Mouse (Mus musculus) layer of hippocampus, adult 11-12 months (tissue): ENCODE data around the gene Hoxc6.

Experiments
- DNase-seq: peaks from one replicate; pipeline ENCODE4 v3.0.0; 2022; ENCODE audit warnings: low spot score

Hoxc6 gene

DNA sequence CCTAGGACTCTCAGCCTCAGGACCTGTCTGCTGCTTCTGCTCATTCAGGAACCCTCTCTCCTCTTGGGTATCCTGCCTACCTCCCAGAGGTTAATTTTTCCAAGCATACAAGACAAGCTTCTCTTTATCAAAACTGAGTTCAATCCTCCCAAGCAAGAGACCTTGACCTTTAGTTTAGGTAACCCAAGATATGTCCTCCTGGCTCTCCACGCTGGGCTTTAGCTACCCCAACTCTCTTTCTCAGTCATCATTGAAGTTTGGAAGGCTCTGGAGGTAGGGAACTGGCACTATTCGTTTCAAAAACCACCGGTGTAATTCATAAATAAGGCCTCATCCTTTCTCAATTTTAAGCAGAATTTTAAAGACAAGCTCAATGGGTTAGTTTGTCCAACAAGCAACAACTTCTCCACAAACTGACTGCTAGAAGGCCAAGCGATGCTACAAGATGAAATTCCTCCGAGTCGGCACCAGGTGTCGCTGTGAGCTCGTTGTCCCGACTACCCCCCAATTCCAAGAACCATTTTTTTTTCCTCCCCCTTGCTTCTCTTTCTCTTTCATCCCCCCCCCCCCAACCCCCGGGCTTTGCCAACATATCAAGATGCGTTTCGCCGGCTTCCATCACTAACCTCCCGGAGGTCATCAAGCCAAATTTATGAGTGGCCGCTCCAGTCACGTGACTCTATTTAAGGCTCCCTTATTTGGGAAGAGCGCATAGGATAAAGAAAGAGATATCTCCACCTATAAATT lies 15.4 kb downstream of the Hoxc6 start:
- no peak for DNase-seq

GRCm38 (mm10) chr15:103014166-103015008 lies 16.3 kb downstream of the Hoxc6 start:
- no peak for DNase-seq

GRCm38 (mm10) chr15:103015009-103015399 lies 16.9 kb downstream of the Hoxc6 start:
- DNase-seq: no peak

DNA sequence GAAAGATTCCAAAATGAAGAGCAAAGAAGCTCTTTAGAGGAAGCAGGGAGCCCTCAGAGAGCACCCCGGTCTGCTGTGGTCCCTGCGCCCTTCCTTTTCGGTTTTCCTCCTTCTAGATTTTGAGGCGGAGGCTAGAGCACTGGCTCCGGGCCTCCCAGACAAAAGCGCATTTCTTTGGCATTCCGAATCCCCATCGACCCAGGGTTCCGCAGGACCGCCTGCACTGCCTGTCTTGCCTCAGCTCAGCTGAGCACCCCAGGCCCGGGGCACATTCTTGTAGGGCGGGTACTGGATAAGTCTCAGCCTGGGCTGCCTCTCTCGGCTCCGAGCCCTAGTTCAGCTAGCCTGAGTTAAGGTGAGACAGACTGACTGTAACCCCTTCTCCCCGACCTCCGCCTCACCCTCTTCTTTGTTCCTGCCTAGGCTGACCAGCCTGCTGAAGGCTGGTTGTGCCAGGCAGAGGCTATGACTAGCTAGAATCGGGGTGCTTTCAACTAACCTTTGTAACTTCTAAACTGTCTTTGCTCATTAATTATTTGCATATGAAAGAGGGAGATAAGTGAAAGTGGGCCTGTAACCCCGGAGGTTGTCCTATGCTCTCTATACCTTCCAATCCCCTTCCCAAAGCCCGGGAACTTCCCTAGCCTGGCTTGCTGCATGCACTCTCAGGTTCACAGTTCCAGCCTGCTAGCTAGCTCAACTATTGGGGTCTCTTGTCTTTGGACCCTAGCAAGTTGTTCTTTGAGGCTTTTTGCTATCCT lies 17.5 kb downstream of the Hoxc6 start:
- DNase-seq: no peak

- DNase-seq: no peak
These were observed 20.6 kb downstream of the Hoxc6 start, which contains the start of gene Hoxc4 for GRCm38 (mm10) chr15:103018636-103019035. Gene Hoxc4 (plus strand): TSS chr15:103018934.

GRCm38 (mm10) chr15:103020899-103021418 lies 22.9 kb downstream of the Hoxc6 start:
- DNase-seq: no peak

GRCm38 (mm10) chr15:103021544-103021943 lies 23.5 kb downstream of the Hoxc6 start:
- no peak for DNase-seq

DNA sequence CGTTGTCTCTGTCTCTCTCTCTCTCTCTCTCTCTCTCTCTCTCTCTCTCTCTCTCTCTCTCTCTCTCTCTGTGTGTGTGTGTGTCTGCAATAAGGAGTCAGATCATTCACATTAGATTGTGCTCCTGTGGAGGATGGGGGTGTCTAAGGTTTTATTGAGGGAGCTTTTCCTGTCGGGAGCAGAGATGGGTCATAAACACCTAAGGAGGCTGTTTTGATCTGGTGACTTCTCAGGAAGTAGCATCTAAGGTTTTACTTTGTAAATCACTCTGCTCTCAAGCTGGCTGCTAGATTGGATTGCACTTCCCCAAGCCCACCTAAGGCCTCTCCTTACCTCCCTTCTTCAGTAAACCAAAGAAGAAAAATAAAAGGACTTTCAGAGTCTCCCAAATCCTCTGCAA lies 26.1 kb downstream of the Hoxc6 start:
- no peak for DNase-seq

GRCm38 (mm10) chr15:103027266-103028235 lies 29.5 kb downstream of the Hoxc6 start:
- no peak for DNase-seq

DNA sequence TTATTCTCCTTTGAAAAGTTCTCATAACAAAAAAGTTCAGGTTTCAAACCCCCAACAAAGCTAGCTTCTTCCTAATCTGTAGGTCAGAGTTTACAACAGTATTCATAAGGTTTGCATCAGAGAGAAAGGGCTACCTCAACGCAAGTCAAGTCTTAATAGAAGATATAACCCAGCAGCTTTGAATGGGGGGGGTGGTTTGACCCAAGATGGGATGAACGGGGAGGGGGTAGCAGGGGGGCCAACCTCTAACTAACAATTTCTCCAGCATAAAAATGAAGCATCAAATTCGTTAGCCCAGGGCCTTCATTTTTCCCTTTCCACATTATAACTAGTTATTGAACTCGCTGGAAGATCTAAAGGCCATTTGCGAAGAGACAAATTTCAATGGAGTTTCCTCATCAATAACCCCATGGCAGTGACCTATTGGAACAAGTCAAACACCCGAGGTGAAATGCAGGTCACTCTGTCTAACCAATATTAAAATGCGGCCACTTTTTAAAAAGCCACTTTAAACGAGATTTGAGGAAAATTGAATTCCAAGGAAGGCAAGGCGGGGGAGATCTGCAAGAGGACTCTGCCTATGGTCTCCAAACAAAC lies 31.0 kb downstream of the Hoxc6 start:
- DNase-seq: no peak

DNA sequence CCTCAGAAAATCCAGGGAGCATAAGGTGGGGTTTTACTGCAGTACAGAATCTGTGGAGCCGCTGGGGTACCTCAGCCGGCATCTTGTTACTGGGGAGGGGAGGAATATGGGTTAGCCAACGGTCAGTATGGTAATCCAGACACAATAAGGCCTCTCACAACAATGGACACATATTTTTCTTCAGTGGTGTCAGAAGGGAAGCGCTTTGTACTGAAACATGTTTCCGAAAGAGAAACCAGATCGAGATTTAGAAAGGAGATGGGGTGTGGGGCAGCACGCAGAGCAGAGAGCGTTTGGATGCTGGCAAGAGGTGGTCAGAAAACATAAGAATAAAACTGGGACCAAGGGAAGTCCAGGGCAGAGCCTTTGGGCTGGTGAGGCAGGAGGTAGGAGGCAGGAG lies 32.1 kb downstream of the Hoxc6 start:
- no peak for DNase-seq

DNA sequence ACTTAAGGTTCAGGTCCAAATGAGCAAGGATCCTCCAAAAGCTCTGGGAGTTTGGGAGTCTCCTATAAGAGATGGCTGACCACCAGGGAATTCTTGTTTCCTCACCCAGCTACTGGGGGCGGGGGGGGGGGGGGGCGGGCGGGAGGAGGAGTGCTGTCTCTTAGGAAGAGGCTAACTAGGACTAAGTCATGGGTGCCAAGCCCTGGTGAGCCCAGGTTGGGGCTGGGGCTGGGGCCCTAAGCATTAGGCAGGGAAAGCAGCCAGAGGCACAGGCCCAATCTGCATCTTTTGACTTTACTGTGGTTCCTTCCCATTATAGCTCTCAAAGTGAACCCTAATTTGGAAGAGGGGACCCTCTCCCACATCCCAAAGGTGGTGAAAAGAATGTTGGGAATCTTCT lies 34.1 kb downstream of the Hoxc6 start:
- no peak for DNase-seq

- DNase-seq: no peak
These were observed 34.9 kb downstream of the Hoxc6 start for GRCm38 (mm10) chr15:103032646-103033575.

DNA sequence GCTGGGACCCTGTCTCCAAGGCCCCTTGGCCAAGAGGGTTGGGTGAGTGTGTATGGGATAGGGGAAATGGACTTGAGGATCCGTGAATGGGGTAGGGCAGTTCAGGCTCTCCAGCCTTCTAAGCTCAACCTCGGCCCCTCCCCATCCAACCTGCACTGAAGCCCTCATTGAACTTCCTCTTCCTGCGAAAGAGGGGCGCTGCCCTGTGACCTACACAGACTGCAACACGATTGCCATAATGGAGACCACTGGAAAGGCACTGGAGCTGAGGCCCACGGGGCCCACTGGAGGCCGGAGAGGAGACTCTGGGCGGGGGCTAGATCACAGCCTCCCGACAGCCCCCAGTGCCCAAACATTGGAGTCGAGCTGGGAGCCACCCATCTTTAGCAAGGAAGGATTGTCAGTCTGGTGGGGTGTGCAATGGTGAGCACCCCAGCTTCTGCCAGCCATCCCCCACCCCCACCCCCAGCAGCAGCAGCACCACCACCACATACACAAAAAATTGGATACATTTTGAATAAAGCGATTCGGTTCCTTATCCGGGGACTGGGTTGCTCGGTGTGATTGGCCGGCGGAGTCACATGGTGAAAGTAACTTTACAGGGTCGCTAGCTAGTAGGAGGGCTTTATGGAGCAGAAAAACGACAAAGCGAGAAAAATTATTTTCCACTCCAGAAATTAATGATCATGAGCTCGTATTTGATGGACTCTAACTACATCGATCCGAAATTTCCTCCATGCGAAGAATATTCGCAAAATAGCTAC lies 36.2 kb downstream of the Hoxc6 start:
- no peak for DNase-seq

GRCm38 (mm10) chr15:103034807-103035547 lies 36.9 kb downstream of the Hoxc6 start:
- no peak for DNase-seq

GRCm38 (mm10) chr15:103035548-103035881 lies 37.5 kb downstream of the Hoxc6 start:
- DNase-seq: no peak

GRCm38 (mm10) chr15:103037579-103037978 lies 39.5 kb downstream of the Hoxc6 start:
- no peak for DNase-seq
